Mouse (Mus musculus): ENCODE results near the gene Frmd4b. TPM values are rescaled to one million over a fixed set of nuclear protein-coding genes. Genes with fewer than 3 reads are reported as not detected.

Frmd4b gene
- polyA plus RNA-seq, 1 experiment from 2014 or later, result 38.2 TPM

DNA sequence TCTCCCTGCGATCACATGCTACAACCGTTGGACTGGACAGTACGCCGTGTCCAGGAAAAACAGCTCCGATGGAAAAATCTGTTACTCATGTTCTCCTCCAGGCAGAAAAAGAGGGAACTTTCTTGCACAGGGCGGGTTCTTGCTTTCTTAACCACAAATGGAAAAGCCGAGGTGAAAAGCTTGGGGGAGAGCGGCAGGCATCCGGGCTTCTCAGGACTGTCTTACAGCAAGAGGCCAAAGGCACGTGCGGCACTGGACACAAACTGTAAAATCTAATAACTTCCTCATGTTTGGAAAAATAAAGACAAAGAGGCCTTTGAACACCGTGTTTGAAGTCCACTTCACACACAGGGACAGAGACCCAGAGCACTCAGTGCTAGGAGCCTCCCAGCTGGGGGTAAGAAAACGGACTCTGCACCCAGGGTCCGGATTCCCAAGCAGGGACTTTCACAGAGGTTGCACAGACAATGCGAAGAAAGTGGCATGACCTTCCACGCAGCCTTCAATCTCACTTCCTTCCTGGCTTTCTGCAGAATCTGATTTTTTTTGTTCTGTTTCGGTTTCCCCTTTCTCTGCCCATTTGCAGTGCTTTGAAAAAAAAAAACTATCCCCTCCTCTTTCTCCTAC, 153.3 kb downstream of the Frmd4b start:
- Histone ChIP-seq H3K9me3 (replicated peaks; ENCODE audit: control insufficient read depth, low read length) (no peaks in the 10 kb centered on the region), H3K4me3 (ENCODE audit: low read depth, low read length) (no peak overlapping the region), H3K4me2 (ENCODE audit: low read length) (no peak overlapping the region), H3K27me3 (replicated peaks; ENCODE audit: control insufficient read depth, insufficient read depth, low read length) (no peaks in the 10 kb centered on the region), H3K9ac (ENCODE audit: low read length) (no peak overlapping the region), H3K36me3 (ENCODE audit: control insufficient read depth, insufficient read depth, low read length) (no peaks in the 10 kb centered on the region), H3K4me1 (ENCODE audit: control insufficient read depth, insufficient read depth, low read length) (peaks cover 10% of the 10 kb centered on the region; the same call in 1 of the 2 replicates), H3K27ac (ENCODE audit: low read depth, low read length) (no peak overlapping the region)
- DNase-seq (ENCODE audit: low spot score) (no peak), ATAC-seq (no peak)
- 71% methylated on average over 17 of the region's 17 CpGs for WGBS

DNA sequence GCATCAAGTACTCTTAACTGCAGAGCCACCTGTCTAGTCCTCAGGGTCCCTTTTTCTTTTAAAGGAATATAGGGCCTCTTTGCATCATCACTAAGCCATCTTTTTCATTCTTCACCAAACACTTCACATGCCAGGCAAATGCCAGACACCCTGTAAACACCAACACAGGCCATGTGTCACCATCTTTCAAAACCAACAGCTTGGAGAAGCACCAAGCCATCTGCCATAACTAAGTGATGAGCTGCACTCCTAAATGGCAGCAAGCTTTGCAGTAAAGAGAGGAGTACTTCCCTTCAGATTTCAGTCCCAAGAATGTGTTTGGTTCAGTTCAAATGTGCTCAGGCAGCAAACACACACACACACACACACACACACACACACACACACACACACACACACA, 154.9 kb downstream of the Frmd4b start:
- Histone ChIP-seq H3K36me3 (ENCODE audit: control insufficient read depth, insufficient read depth, low read length) (no peaks in the 10 kb centered on the region), H3K27ac (ENCODE audit: low read depth, low read length) (no peak overlapping the region; the same call in 1 of the 2 replicates), H3K27me3 (replicated peaks; ENCODE audit: control insufficient read depth, insufficient read depth, low read length) (no peaks in the 10 kb centered on the region), H3K4me2 (ENCODE audit: low read length) (no peak overlapping the region), H3K9me3 (replicated peaks; ENCODE audit: control insufficient read depth, low read length) (no peaks in the 10 kb centered on the region), H3K4me3 (ENCODE audit: low read depth, low read length) (no peak overlapping the region), H3K9ac (ENCODE audit: low read length) (no peak overlapping the region), H3K4me1 (ENCODE audit: control insufficient read depth, insufficient read depth, low read length) (peaks cover 23% of the 10 kb centered on the region)
- DNase-seq (ENCODE audit: low spot score), result peak; percentile 77
- ATAC-seq, result peak; percentile 67; the same call in 1 of the 2 replicates

DNA sequence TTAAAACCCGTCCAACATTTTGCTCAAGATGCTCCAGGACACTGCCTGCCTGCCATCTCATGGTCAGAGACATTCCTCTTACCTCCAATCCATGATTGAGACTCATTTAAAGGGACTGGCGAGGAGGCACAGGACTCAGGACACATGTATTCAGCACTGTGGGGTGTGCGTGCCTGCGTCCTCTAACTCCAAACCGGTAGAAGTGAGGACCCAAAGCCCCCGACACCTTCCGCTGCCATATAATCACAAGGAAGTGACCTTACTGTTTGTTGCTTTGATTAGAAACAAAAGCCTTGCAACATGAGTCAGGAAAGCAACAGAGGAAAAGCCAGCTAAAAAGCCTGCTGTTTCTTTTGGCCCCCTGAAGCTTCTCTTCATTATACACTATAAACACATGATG, 158.2 kb downstream of the Frmd4b start:
- WGBS, result 58% methylated on average over 7 of the region's 7 CpGs

DNA sequence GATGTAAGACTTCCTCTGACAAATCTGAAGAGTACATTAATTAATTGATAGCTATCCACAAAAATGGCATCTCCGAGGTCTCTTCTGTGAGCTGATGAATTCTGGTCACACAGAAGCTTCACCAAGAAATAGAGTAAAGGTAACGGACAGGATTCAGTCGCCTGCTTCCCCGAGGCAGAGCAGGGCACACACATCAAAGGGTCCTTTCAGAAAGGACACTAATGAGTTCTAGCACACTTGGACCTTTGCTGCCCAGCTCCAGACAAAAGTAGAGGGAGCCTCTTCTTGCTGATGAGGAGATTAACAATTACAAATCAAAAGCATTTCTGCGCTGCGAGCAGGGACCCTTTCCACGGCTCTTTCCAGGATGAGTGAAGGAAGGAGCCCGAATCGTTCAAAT, 159.0 kb downstream of the Frmd4b start:
- Histone ChIP-seq H3K9me3 (replicated peaks; ENCODE audit: control insufficient read depth, low read length) (no peaks in the 10 kb centered on the region), H3K27ac (ENCODE audit: low read depth, low read length) (peak overlapping the region; percentile 3; the same call in 1 of the 2 replicates), H3K9ac (ENCODE audit: low read length) (no peak overlapping the region), H3K27me3 (replicated peaks; ENCODE audit: control insufficient read depth, insufficient read depth, low read length) (no peaks in the 10 kb centered on the region), H3K4me3 (ENCODE audit: low read depth, low read length) (no peak overlapping the region), H3K4me2 (ENCODE audit: low read length) (peak overlapping the region; percentile 4; the same call in 1 of the 2 replicates), H3K36me3 (ENCODE audit: control insufficient read depth, insufficient read depth, low read length) (no peaks in the 10 kb centered on the region), H3K4me1 (ENCODE audit: control insufficient read depth, insufficient read depth, low read length) (peaks cover 27% of the 10 kb centered on the region)
- ATAC-seq (0 out of 2 replicates have a peak, but pooled peaks have one; percentile 35), DNase-seq (ENCODE audit: low spot score) (peak; percentile 31)
- WGBS, result 1% methylated on average over 9 of the region's 9 CpGs

More for the DNA sequence above, 158.2 kb downstream of the Frmd4b start:
- Histone ChIP-seq H3K4me1 (ENCODE audit: control insufficient read depth, insufficient read depth, low read length) (peaks cover 27% of the 10 kb centered on the region), H3K9ac (ENCODE audit: low read length) (no peak overlapping the region), H3K9me3 (replicated peaks; ENCODE audit: control insufficient read depth, low read length) (no peaks in the 10 kb centered on the region), H3K4me2 (ENCODE audit: low read length) (no peak overlapping the region), H3K36me3 (ENCODE audit: control insufficient read depth, insufficient read depth, low read length) (no peaks in the 10 kb centered on the region), H3K27me3 (replicated peaks; ENCODE audit: control insufficient read depth, insufficient read depth, low read length) (no peaks in the 10 kb centered on the region), H3K4me3 (ENCODE audit: low read depth, low read length) (no peak overlapping the region), H3K27ac (ENCODE audit: low read depth, low read length) (peak overlapping the region; percentile 15; the same call in 1 of the 2 replicates)
- ATAC-seq (no peak), DNase-seq (ENCODE audit: low spot score) (no peak)

DNA sequence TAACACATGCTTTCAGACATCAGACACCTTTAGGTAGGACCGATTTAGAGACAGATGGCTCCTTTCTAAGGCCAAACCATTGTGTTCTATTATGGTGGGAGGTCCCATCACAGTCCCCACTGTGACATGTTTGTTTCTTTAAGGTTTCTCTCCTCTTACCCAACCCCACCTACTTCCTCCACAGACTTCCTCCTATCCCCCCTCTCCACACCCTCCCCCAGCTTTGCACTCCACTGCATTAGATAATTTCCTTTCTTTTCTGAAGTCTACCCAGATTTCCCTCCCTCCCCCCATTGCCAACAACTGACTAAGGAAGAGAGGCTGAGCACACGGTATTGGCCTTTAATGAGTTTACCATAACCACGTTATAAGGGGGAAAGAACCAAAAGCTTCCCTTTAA, 159.4 kb downstream of the Frmd4b start:
- Histone ChIP-seq H3K27me3 (replicated peaks; ENCODE audit: control insufficient read depth, insufficient read depth, low read length) (no peaks in the 10 kb centered on the region), H3K27ac (ENCODE audit: low read depth, low read length) (no peak overlapping the region), H3K4me1 (ENCODE audit: control insufficient read depth, insufficient read depth, low read length) (peaks cover 27% of the 10 kb centered on the region), H3K4me3 (ENCODE audit: low read depth, low read length) (no peak overlapping the region), H3K9me3 (replicated peaks; ENCODE audit: control insufficient read depth, low read length) (no peaks in the 10 kb centered on the region), H3K36me3 (ENCODE audit: control insufficient read depth, insufficient read depth, low read length) (no peaks in the 10 kb centered on the region), H3K9ac (ENCODE audit: low read length) (no peak overlapping the region), H3K4me2 (ENCODE audit: low read length) (peak overlapping the region; percentile 4; the same call in 1 of the 2 replicates)
- DNase-seq (ENCODE audit: low spot score) (peak; percentile 42), ATAC-seq (peak; percentile 43; the same call in 1 of the 2 replicates)
- WGBS, result 5% methylated on average over 3 of the region's 3 CpGs

DNA sequence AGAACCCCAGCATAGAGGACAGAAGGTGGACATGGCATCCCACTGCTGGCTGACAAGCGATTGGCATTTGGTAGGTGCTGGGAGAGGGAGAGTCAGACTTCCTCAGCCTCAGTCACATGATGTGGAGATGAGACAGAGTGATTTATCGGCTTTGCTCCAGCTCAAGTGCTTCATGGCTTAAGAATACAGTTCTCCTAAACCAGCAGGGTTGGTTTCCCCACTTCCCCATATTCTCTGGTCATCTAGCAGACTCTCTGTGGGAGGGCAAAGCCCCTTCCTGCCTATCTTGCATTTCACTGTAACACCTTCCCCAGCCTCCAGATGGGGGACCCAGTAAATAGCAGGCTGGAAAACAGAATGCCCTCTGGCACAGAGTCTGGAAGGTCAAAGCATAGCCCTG, 160.1 kb downstream of the Frmd4b start:
- ATAC-seq, result no peak
- 56% methylated on average over 2 of the region's 2 CpGs for WGBS
- no peak for DNase-seq (ENCODE audit: low spot score)
- H3K4me2 ChIP-seq (ENCODE audit: low read length), result no peak overlapping the region
- no peak overlapping the region for H3K9ac ChIP-seq (ENCODE audit: low read length)
- no peaks in the 10 kb centered on the region for H3K36me3 ChIP-seq (ENCODE audit: control insufficient read depth, insufficient read depth, low read length)
- no peak overlapping the region for H3K4me3 ChIP-seq (ENCODE audit: low read depth, low read length)
- no peaks in the 10 kb centered on the region for H3K9me3 ChIP-seq (replicated peaks; ENCODE audit: control insufficient read depth, low read length)
- no peaks in the 10 kb centered on the region for H3K27me3 ChIP-seq (replicated peaks; ENCODE audit: control insufficient read depth, insufficient read depth, low read length)
- peak overlapping the region; percentile 33; the same call in 1 of the 2 replicates for H3K27ac ChIP-seq (ENCODE audit: low read depth, low read length)
- peaks cover 27% of the 10 kb centered on the region for H3K4me1 ChIP-seq (ENCODE audit: control insufficient read depth, insufficient read depth, low read length)

DNA sequence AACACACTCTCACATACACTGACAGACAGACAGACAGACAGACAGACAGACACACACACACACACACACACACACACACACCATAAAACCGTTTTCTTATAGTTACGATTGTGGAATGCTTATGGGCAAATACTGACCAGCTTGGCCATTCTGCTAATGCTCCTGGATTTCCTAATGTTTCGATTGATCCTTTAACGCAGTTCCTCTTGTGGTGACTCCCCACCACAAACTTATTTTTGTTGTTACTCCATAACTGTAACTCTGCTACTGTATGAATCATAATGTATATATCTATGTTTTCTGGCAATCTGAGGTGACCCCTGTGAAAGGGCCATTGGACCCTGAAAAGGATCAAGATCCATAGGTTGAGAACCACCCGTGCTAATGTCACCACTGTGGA, 165.1 kb downstream of the Frmd4b start:
- no peaks in the 10 kb centered on the region for H3K36me3 ChIP-seq (ENCODE audit: control insufficient read depth, insufficient read depth, low read length)
- DNase-seq (ENCODE audit: low spot score) (no peak), ATAC-seq (no peak)
- H3K4me1 ChIP-seq (ENCODE audit: control insufficient read depth, insufficient read depth, low read length), result peaks cover 3% of the 10 kb centered on the region; the same call in 1 of the 2 replicates
- no peaks in the 10 kb centered on the region for H3K9me3 ChIP-seq (replicated peaks; ENCODE audit: control insufficient read depth, low read length)
- 93% methylated on average over 5 of the region's 5 CpGs for WGBS
- no peak overlapping the region for H3K9ac ChIP-seq (ENCODE audit: low read length)
- H3K4me2 ChIP-seq (ENCODE audit: low read length), result no peak overlapping the region
- H3K27ac ChIP-seq (ENCODE audit: low read depth, low read length), result no peak overlapping the region
- no peaks in the 10 kb centered on the region for H3K27me3 ChIP-seq (replicated peaks; ENCODE audit: control insufficient read depth, insufficient read depth, low read length)
- H3K4me3 ChIP-seq (ENCODE audit: low read depth, low read length), result no peak overlapping the region

DNA sequence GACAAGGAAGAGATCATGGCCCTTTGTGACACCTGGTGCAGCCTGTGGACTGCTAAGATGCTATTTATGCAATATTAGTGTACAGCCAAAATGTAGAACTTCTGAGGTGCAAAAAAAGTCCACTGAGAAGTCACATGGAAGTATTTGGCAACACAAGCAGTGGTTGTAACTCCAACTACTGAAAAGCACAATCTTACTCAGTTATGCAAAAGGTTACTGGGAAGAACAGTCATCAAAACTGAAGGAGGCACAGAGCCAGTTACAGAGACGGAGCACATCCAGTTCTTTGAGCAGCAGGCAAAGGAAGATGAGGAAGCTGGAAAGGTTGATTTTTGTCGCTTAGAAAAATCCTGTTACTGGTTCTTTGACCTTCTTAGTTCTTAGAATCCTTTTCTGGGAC, 167.5 kb downstream of the Frmd4b start:
- no peak overlapping the region for H3K9ac ChIP-seq (ENCODE audit: low read length)
- H3K27ac ChIP-seq (ENCODE audit: low read depth, low read length), result no peak overlapping the region
- H3K4me1 ChIP-seq (ENCODE audit: control insufficient read depth, insufficient read depth, low read length), result no peaks in the 10 kb centered on the region
- DNase-seq (ENCODE audit: low spot score) (no peak), ATAC-seq (no peak)
- no peak overlapping the region for H3K4me2 ChIP-seq (ENCODE audit: low read length)
- H3K9me3 ChIP-seq (replicated peaks; ENCODE audit: control insufficient read depth, low read length), result no peaks in the 10 kb centered on the region
- H3K36me3 ChIP-seq (ENCODE audit: control insufficient read depth, insufficient read depth, low read length), result no peaks in the 10 kb centered on the region
- H3K4me3 ChIP-seq (ENCODE audit: low read depth, low read length), result no peak overlapping the region
- 88% methylated on average over 2 of the region's 2 CpGs for WGBS
- H3K27me3 ChIP-seq (replicated peaks; ENCODE audit: control insufficient read depth, insufficient read depth, low read length), result no peaks in the 10 kb centered on the region

DNA sequence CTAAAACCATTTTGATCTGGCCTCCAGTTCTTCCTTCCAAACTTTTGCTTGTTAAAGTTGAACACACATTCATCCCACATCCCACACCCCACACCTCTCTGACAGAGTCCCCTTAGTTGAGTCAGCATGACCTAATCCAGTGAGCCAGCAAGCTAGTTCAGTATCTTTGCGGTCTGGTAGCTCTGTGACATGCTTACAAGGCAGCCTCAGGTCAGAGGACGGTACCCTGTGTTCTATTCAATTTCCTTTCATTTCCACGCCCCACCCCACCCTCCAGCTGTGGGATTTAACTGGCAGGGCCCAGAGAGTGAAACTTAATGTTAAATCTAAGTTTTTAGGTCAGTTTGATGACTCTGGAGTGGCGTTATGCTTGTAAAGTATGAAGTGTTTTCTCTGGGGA, 170.3 kb downstream of the Frmd4b start:
- Histone ChIP-seq H3K4me3 (ENCODE audit: low read depth, low read length) (no peak overlapping the region), H3K4me2 (ENCODE audit: low read length) (no peak overlapping the region), H3K36me3 (ENCODE audit: control insufficient read depth, insufficient read depth, low read length) (no peaks in the 10 kb centered on the region), H3K9ac (ENCODE audit: low read length) (no peak overlapping the region), H3K27me3 (replicated peaks; ENCODE audit: control insufficient read depth, insufficient read depth, low read length) (no peaks in the 10 kb centered on the region), H3K9me3 (replicated peaks; ENCODE audit: control insufficient read depth, low read length) (no peaks in the 10 kb centered on the region), H3K27ac (ENCODE audit: low read depth, low read length) (no peak overlapping the region), H3K4me1 (ENCODE audit: control insufficient read depth, insufficient read depth, low read length) (no peaks in the 10 kb centered on the region)
- 67% methylated on average over 4 of the region's 4 CpGs for WGBS
- no peak for ATAC-seq
- DNase-seq (ENCODE audit: low spot score), result no peak
